Mouse (Mus musculus) spleen, postnatal 0 days (tissue): ENCODE results near the gene Endov. TPM values are rescaled to one million over a fixed set of nuclear protein-coding genes. Genes with fewer than 3 reads are reported as not detected.

ENCODE experiments used
- polyA plus RNA-seq: library from polyadenylated mRNA; unstranded; fragments of >200 nt; fragmentation: Nextera tagmentation; extraction: Ambion mirVana; gene quantifications from 2 replicates; pipeline ENCODE4 v1.2.1, GENCODE M21; 2015

The Endov gene
- 8.5 and 8.7 TPM in 2 replicates for polyA plus RNA-seq

DNA sequence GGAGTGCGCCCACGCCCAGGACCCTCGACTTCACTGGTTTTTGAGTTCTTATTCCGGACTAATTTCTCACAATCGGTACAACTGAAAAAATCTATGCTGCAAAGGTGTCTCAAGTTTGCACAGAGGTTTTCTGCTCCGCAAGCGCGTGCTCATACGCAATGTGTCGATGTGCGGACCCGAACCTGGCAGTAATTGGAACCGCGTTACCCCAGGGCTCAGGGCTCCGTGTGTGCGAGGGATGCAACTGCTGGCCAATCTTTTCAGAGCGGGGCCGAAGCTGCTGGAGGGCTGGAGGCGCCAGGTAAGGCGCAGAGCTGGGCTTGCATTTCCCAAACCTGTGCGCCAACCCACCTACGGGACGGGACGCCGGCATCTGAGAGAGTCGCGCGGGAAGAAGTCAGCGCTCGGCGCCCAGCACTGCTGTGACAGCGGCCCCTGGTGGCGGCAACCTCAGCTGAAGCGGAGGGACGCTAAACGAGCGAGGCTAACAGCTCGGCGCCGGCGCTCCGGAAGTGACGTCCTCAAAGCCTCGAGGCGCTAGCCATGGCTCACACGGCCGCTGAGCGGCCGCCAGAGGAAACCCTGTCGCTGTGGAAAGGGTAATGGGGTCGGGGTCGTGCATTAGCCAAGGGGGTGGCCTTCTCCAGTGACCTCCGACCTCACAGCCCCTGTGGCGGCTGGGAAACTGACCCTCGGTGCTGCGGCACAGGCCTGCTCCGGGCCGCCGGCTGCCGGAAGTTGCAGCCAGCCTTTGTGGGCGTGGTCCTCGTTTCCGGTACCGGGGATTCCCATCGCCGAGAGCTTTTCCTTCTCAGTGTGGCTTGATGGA lies at the start of gene Endov:
Gene Endov, plus strand, starts transcription at position 487 of the 829 bp plus-strand sequence.

DNA sequence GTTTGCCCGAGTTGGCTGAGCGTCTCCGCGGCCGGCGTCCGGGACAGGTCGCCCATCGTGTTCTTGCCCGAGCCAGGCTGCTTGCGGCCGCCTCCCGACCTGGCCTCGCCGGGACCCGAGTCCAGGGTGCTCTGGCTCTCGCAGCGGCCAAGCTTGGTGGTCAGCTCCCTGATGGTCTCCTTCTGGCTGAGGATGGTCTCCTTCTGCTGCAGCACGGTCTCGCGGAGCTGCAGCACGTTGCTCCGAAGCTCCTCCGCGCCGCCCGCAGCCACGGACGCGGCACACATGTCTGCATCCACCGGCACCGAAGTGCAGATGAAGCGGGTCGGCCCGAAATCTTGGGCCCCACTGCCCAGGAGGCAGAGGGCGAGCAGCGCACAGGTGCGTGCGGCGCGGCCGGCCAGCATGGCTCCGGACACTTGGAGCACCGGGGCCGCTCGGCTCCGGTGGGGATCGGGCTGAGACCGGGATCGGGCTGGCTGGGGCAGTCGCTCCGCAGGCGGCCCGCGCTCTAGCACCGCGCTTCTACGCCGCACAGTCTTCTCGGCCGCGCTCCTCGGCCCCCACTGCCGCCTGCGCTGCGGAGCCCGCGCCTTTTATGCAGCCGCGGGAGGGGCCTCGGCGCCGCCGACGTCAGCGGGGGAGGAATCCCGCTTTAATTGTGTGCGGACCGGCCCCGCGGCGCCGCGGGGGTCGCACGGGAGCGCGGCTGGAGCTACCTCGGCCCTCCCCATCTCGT lies 56.2 kb downstream of the Endov start, which contains the start of gene Nptx1:
Gene Nptx1, minus strand, starts transcription at position 571 of the 739 bp plus-strand sequence.

Other genes with a start within 250 kb of the Endov start
- gene Gaa, start 223.5 kb upstream of the Endov start, polyA plus RNA-seq, result 17.7 and 23.8 TPM in 2 replicates
- 213 and 230 TPM in 2 replicates for gene Eif4a3, start 191.3 kb upstream of the Endov start, polyA plus RNA-seq
- not detected in 2 replicates for gene Card14, start 183.6 kb upstream of the Endov start, polyA plus RNA-seq
- 7.0 and 7.8 TPM in 2 replicates for gene Sgsh, start 135.8 kb upstream of the Endov start, polyA plus RNA-seq
- gene Slc26a11, start 135.8 kb upstream of the Endov start, polyA plus RNA-seq, result 3.8 and 4.5 TPM in 2 replicates
- gene Rnf213, start 98.2 kb upstream of the Endov start, polyA plus RNA-seq, result 15.1 and 20.5 TPM in 2 replicates
- gene Nptx1, start 56.4 kb downstream of the Endov start, polyA plus RNA-seq, result 0.05 TPM in 1 of 2 replicates, not detected in the other
- 6.1 and 6.3 TPM in 2 replicates for gene Rptor, start 111.6 kb downstream of the Endov start, polyA plus RNA-seq